Mouse (Mus musculus): ENCODE results near the gene Aptx.

The Aptx gene

GRCm38 (mm10) chr4:40680250-40680860 lies 22.6 kb downstream of the Aptx start:
- in situ Hi-C loops (cut with MboI; ENCODE audit: low pct_unique_long_range_greater_than_20kb in 1 of 2, low sequenced_read_pairs in 2 of 2, unreplicated experiment in 1 of 2), result loop anchor here (25.0 kb wide), 2 partner anchors 393 to 543 kb away; partner anchors contain the start of genes Aco1 (in 2 of the 2) and Ndufb6 (in 1 of the 2)

GRCm38 (mm10) chr4:40677132-40677531 lies 25.9 kb downstream of the Aptx start:
- in situ Hi-C loops (cut with MboI; ENCODE audit: low pct_unique_long_range_greater_than_20kb in 1 of 2, low sequenced_read_pairs in 2 of 2, unreplicated experiment in 1 of 2), result loop anchor here (10.0 to 25.0 kb wide), 3 partner anchors 382 to 540 kb away; partner anchors contain the start of genes Aco1 (in 2 of the 2) and Ndufb6 (in 1 of the 2)

DNA sequence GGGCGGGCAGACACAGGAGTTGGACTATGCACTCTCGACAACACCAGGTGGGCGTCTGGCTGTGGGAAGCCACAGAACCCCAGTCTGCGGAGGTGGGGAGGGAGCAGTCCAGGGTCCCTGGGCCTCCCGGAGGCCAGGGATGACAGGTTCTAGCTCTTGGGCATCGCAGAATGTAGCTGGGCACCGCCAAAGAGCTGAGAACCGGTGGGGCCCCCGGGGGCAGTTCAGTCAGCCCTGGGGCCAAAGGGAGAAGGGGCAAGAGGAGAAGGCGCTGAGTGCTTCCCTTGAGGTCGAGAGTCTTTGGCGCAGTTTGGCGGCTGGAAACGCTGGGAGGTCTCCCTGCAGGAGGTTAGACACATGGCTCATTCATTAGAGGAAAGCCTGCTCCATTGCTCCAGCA lies 26.7 kb downstream of the Aptx start:
- in situ Hi-C loops (cut with MboI; ENCODE audit: low pct_unique_long_range_greater_than_20kb in 1 of 2, low sequenced_read_pairs in 2 of 2, unreplicated experiment in 1 of 2), result loop anchor here (10.0 to 25.0 kb wide), 3 partner anchors 382 to 539 kb away; partner anchors contain the start of genes Aco1 (in 2 of the 2) and Ndufb6 (in 1 of the 2)

DNA sequence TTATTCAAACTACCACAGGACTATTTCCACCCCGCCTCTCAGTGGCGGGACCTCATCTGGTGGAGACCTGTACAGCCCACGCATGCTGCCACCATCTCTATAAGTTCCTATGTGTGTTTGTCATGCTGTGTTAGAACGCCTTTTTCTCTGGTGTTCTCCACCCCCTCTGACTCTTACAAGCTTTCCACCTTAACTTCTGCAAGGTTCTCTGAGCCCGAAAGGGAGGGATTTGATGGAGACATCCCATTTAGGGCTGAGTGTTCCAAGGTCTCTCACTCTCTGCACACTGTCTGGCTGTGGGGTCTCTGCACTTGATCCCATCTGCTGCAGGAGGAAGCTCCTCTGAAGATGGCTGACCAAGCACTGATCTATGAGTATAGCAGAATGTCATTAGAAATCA lies 29.5 kb downstream of the Aptx start:
- in situ Hi-C loops (cut with MboI; ENCODE audit: low pct_unique_long_range_greater_than_20kb in 1 of 2, low sequenced_read_pairs in 2 of 2, unreplicated experiment in 1 of 2), result loop anchor here in 1 of 2 experiments (10.0 kb wide), 1 partner anchor 379 kb away; no protein-coding TSS in a partner anchor

DNA sequence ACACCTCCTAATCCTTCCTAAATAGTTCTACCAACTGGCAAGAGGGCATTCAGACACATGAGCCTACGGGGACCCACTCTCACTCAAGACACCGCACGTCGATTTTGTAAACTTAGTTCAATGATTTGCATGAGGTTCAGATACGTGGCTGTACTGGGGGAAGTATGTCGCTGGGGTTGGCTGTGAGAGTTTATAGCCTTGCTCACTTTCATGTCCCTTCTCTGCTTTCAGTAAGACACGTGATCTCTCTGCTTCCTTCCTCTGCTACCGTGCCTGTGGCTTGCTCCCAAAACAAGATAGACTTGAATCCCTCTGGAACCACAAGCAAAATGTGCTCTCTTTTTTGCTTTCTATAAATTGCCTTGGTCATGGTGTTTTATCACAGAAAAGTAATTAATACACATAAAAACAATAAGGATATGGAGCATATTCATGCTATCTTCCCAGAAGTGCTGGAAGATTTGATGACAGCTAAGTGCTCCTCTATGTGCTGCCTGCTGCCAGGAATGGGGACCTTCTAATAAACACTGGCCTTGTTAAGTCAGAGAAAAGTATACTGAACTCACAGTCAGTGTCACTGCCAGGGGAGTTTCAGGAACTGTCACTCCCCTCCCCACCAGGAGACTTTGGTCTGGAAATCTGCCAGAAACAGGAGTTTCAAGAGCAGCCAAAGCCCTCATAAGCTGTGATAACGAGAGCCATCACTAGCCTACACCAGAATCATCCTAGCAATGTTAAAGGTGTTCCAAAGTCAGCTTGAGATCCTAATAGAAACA lies 36.6 kb downstream of the Aptx start:
- in situ Hi-C loops (cut with MboI; ENCODE audit: low pct_unique_long_range_greater_than_20kb in 1 of 2, low sequenced_read_pairs in 2 of 2, unreplicated experiment in 1 of 2), result no loop called here

- in situ Hi-C loops (cut with MboI; ENCODE audit: low pct_unique_long_range_greater_than_20kb in 1 of 2, low sequenced_read_pairs in 2 of 2, unreplicated experiment in 1 of 2), result no loop called here
Observed at GRCm38 (mm10) chr4:40651055-40651454, 51.9 kb downstream of the Aptx start.

- in situ Hi-C loops (cut with MboI; ENCODE audit: low pct_unique_long_range_greater_than_20kb in 1 of 2, low sequenced_read_pairs in 2 of 2, unreplicated experiment in 1 of 2), result loop anchor here (10.0 to 25.0 kb wide), 2 partner anchors 137 to 174 kb away; partner anchors contain the start of gene Tmem215 (in 1 of the 2)
Observed at GRCm38 (mm10) chr4:40649111-40649510, 53.9 kb downstream of the Aptx start.

DNA sequence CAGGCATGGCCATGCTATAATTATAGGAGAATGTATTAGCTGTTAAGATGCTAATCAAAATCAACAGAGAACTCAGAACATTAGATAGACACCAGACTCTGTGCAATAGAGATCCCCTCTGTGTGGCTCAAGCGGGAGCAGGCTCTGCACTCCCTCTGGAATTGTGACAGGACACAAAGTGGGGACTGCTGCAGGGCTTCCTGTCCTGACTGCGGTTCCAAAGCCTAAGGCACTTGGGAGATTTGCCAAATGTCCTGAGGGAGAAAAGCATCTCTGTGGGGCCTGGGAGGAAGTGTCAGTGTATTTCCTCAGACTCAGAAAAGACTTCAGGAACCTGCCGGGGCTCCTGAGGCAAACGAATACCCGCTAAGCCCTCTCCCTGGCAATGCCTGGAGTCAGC lies 59.4 kb downstream of the Aptx start:
- in situ Hi-C loops (cut with MboI; ENCODE audit: low pct_unique_long_range_greater_than_20kb in 1 of 2, low sequenced_read_pairs in 2 of 2, unreplicated experiment in 1 of 2), result loop anchor here (10.0 to 25.0 kb wide), 2 partner anchors 131 to 169 kb away; partner anchors contain the start of gene Tmem215 (in 1 of the 2)

DNA sequence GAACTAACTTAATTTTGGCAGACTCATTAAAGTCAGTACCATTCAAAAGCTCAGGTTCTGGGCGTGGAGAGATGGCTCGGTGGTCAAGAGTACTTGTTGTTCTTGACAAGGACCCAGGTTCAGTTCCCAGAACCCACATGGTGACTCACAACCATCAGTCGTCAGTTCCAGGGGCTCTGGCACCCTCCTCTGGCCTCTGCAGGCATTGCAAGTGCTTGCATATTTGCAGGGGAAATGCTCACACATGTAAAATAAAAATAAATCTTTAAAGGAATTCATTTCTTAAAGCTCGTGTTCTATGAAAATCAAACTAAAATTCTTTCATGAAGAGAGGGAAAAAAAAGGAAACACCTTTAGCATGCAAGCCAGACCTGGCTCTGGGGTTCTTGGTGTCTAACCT lies 62.0 kb downstream of the Aptx start:
- in situ Hi-C loops (cut with MboI; ENCODE audit: low pct_unique_long_range_greater_than_20kb in 1 of 2, low sequenced_read_pairs in 2 of 2, unreplicated experiment in 1 of 2), result loop anchor here (10.0 to 25.0 kb wide), 2 partner anchors 129 to 166 kb away; partner anchors contain the start of gene Tmem215 (in 1 of the 2)
